Mouse (Mus musculus): Measurements from ENCODE around the gene Adgrg3. TPM values are rescaled to one million over a fixed set of nuclear protein-coding genes. Genes with fewer than 3 reads are reported as not detected.

The Adgrg3 gene
- polyA plus RNA-seq, 1 experiment, result 19.4 TPM

DNA sequence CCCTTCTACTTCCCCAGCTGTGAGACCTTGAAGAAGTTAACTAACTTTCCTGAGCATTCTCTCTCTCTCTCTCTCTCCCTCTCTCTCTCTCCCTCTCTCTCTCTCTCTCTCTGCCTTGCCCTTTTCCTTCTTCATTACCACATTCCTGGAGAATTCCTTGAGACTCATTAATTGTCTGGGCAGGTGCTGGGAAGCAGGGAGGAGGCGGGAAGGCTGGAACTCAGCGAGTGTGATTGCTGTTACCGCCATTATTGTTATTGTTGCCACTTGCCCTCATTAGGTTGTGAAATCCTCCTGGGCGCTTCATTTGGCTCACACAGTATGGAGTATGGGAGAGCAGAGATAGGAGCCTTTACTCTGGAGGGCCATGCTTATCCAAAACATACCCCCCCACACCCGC, 34.3 kb upstream of the Adgrg3 start:
- H3K27me3 ChIP-seq (ENCODE audit: control insufficient read depth, insufficient read depth, insufficient read length), result no peaks in the 10 kb centered on the region
- H3K36me3 ChIP-seq (ENCODE audit: control insufficient read depth, insufficient read depth), result no peaks in the 10 kb centered on the region
- H3K79me2 ChIP-seq (ENCODE audit: control insufficient read depth, insufficient read depth), result no peaks in the 10 kb centered on the region
- H3K4me3 ChIP-seq (ENCODE audit: insufficient read depth, poor library complexity, severe bottlenecking), result no peak overlapping the region
- H3ac ChIP-seq (ENCODE audit: control insufficient read depth, insufficient read length, low read depth), result no peak overlapping the region
- no peak for TF ChIP-seq USF1 (IDR thresholded peaks at IDR 0.05; ENCODE audit: low read depth)
- peak; percentile 7 for TF ChIP-seq CEBPB (IDR thresholded peaks at IDR 0.05; ENCODE audit: low read depth)
- no peaks in the 10 kb centered on the region for H3K79me3 ChIP-seq (ENCODE audit: low read depth)

DNA sequence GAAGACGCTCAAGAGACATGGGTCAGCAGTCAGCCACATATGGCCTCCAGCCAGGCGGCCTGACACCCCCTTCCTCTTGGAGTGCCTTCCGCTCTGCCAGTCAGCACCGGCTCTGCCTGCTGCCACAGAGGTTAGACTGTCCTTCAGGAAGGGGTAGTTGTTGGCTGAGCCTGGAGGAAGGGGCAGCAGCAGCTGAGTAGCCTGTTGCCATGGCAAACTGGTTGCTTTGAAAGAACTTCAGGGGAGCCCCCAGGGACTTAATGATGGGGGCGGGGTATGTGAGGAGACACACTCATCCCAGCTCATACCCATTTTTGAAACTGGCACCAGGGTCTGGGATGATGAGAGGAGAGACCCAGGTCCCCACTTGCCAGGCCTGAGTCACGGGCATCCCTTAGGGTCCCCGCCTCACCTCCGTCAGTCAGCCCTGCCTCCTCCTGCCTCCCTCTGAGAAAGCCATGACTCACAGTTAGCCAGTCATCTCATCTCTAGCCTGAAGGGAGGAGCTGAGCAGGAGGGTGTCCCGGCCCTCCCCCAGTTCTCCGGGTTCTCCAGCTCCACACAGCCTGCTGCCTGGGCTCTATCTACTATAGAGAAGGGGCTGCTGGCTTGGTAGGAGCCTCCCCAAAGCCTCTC, 33.5 kb upstream of the Adgrg3 start:
- H3K4me3 ChIP-seq (ENCODE audit: insufficient read depth, poor library complexity, severe bottlenecking), result peak overlapping the region; percentile 21
- H3ac ChIP-seq (ENCODE audit: control insufficient read depth, insufficient read length, low read depth), result peak overlapping the region; percentile 20
- no peaks in the 10 kb centered on the region for H3K79me3 ChIP-seq (ENCODE audit: low read depth)
- no peaks in the 10 kb centered on the region for H3K27me3 ChIP-seq (ENCODE audit: control insufficient read depth, insufficient read depth, insufficient read length)
- TF ChIP-seq MAX (IDR thresholded peaks at IDR 0.05), result no peak
- no peak for TF ChIP-seq FOSL1 (IDR thresholded peaks at IDR 0.05; ENCODE audit: insufficient read depth, low read length, poor library complexity, severe bottlenecking)
- no peak for TF ChIP-seq CTCF (IDR thresholded peaks at IDR 0.05; ENCODE audit: control insufficient read depth, insufficient read depth, insufficient read length)
- TF ChIP-seq MYOD1 (IDR thresholded peaks at IDR 0.05; ENCODE audit: control insufficient read depth, insufficient read length, low read depth), result no peak
- TF ChIP-seq USF1 (IDR thresholded peaks at IDR 0.05; ENCODE audit: low read depth), result no peak
- no peak for TF ChIP-seq MYOG (IDR thresholded peaks at IDR 0.05; ENCODE audit: control insufficient read depth, extremely low read depth, insufficient read length)
- no peak for TF ChIP-seq CEBPB (IDR thresholded peaks at IDR 0.05; ENCODE audit: low read depth)
- H3K79me2 ChIP-seq (ENCODE audit: control insufficient read depth, insufficient read depth), result no peaks in the 10 kb centered on the region
- H3K36me3 ChIP-seq (ENCODE audit: control insufficient read depth, insufficient read depth), result no peaks in the 10 kb centered on the region

DNA sequence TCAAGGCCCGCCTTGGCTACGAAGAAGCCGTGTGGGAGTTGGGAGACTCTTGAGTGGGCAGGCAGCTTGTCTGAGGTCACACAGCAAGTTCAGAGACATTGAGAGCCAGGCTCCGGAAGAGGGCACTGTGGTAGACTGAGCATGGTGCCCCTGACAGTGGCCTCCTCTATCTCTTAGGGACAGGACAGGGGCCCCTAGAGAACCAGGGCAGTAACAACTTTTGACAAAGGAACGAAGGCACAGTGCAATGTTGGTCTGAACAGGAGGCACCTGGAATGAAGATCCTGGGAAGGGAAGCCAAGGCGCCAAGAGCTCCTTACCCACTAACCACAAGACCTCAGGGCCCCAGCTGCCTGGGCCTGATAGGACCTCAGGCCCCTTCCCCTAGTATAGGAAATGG, 32.5 kb upstream of the Adgrg3 start:
- Histone ChIP-seq H3K79me3 (ENCODE audit: low read depth) (no peaks in the 10 kb centered on the region), H3K36me3 (ENCODE audit: control insufficient read depth, insufficient read depth) (no peaks in the 10 kb centered on the region), H3K4me3 (ENCODE audit: insufficient read depth, poor library complexity, severe bottlenecking) (no peak overlapping the region), H3ac (ENCODE audit: control insufficient read depth, insufficient read length, low read depth) (no peak overlapping the region), H3K79me2 (ENCODE audit: control insufficient read depth, insufficient read depth) (no peaks in the 10 kb centered on the region), H3K27me3 (ENCODE audit: control insufficient read depth, insufficient read depth, insufficient read length) (no peaks in the 10 kb centered on the region)
- TF ChIP-seq USF1 (IDR thresholded peaks at IDR 0.05; ENCODE audit: low read depth) (no peak), FOSL1 (IDR thresholded peaks at IDR 0.05; ENCODE audit: insufficient read depth, low read length, poor library complexity, severe bottlenecking) (no peak), MAX (IDR thresholded peaks at IDR 0.05) (no peak), MYOG (IDR thresholded peaks at IDR 0.05; ENCODE audit: control insufficient read depth, extremely low read depth, insufficient read length) (no peak), CEBPB (IDR thresholded peaks at IDR 0.05; ENCODE audit: low read depth) (no peak), CTCF (IDR thresholded peaks at IDR 0.05; ENCODE audit: control insufficient read depth, insufficient read depth, insufficient read length) (no peak), MYOD1 (IDR thresholded peaks at IDR 0.05; ENCODE audit: control insufficient read depth, insufficient read length, low read depth) (no peak)

DNA sequence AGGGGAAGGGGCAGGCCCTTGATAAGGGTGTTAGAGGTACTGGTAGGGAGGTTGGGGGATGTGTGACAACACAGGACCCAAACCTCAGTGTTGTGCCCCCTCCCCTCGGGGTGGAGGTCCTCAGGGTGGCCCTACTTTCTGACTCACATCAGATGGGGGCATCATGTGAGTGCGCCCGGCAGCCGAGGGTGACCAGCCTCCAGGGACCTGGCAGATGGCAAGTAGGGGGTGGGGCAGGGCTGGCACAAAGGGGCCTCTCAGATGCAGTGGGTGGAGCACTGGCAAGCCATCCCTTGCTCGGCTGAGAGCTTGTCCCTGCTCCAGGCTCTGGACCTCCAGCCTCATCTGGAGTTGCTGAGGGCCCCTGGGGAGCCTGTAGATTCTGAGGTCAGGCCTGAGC, 30.8 kb upstream of the Adgrg3 start:
- Histone ChIP-seq H3K27me3 (ENCODE audit: control insufficient read depth, insufficient read depth, insufficient read length) (no peaks in the 10 kb centered on the region), H3K36me3 (ENCODE audit: control insufficient read depth, insufficient read depth) (no peaks in the 10 kb centered on the region), H3K4me3 (ENCODE audit: insufficient read depth, poor library complexity, severe bottlenecking) (no peak overlapping the region), H3K79me2 (ENCODE audit: control insufficient read depth, insufficient read depth) (no peaks in the 10 kb centered on the region), H3ac (ENCODE audit: control insufficient read depth, insufficient read length, low read depth) (no peak overlapping the region), H3K79me3 (ENCODE audit: low read depth) (no peaks in the 10 kb centered on the region)
- TF ChIP-seq MYOD1 (IDR thresholded peaks at IDR 0.05; ENCODE audit: control insufficient read depth, insufficient read length, low read depth) (peak; percentile 5), MAX (IDR thresholded peaks at IDR 0.05) (no peak)

DNA sequence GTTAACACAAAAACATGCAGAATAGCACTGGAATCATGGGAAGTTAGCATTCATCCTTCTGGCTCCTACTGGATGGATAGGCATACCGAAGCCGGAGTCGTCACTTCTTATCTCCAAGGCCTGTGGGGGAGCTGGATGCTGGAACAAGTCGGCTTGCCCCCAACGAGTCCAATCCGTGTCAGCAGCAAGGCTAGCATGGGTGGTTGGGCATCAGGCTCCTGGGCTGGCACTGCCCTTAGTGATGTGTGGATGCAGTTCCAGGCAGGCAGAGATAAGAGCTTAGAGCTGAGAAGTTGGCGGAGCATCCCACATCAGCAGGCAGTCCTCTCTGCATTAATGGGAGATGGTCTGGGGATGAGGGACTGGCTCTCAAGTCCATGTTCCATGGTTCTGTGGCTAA, 29.9 kb upstream of the Adgrg3 start:
- H3ac ChIP-seq (ENCODE audit: control insufficient read depth, insufficient read length, low read depth), result no peak overlapping the region
- no peak overlapping the region for H3K4me3 ChIP-seq (ENCODE audit: insufficient read depth, poor library complexity, severe bottlenecking)
- H3K79me3 ChIP-seq (ENCODE audit: low read depth), result no peaks in the 10 kb centered on the region
- no peaks in the 10 kb centered on the region for H3K36me3 ChIP-seq (ENCODE audit: control insufficient read depth, insufficient read depth)
- H3K79me2 ChIP-seq (ENCODE audit: control insufficient read depth, insufficient read depth), result no peaks in the 10 kb centered on the region
- no peaks in the 10 kb centered on the region for H3K27me3 ChIP-seq (ENCODE audit: control insufficient read depth, insufficient read depth, insufficient read length)
- TF ChIP-seq USF1 (IDR thresholded peaks at IDR 0.05; ENCODE audit: low read depth) (no peak), CTCF (IDR thresholded peaks at IDR 0.05; ENCODE audit: control insufficient read depth, insufficient read depth, insufficient read length) (no peak), MYOD1 (IDR thresholded peaks at IDR 0.05; ENCODE audit: control insufficient read depth, insufficient read length, low read depth) (no peak), MYOG (IDR thresholded peaks at IDR 0.05; ENCODE audit: control insufficient read depth, extremely low read depth, insufficient read length) (no peak), CEBPB (IDR thresholded peaks at IDR 0.05; ENCODE audit: low read depth) (no peak)

DNA sequence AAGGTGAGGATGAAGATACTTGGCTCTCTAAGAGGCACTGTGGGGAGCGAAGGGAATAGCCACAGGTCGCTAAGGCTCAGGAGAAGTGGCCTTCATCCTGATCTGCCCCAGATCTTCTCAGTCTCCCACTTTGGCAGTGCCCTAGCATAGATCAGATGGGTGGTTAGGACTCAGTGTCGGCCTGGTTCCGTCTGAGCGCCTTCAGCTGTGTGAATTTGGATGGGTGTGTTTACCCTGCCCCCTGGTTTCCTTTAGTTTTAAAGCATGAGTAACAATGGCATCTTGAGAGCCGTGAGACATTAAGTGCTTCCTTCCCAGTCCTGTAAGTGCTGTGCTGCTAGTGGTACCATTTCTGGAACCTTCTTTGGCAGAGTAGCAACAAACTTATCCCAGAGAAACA, 28.9 kb upstream of the Adgrg3 start:
- TF ChIP-seq CTCF (IDR thresholded peaks at IDR 0.05; ENCODE audit: control insufficient read depth, insufficient read depth, insufficient read length), result no peak
- no peak for TF ChIP-seq CEBPB (IDR thresholded peaks at IDR 0.05; ENCODE audit: low read depth)
- no peak for TF ChIP-seq MYOD1 (IDR thresholded peaks at IDR 0.05; ENCODE audit: control insufficient read depth, insufficient read length, low read depth)
- TF ChIP-seq USF1 (IDR thresholded peaks at IDR 0.05; ENCODE audit: low read depth), result no peak
- no peak for TF ChIP-seq MYOG (IDR thresholded peaks at IDR 0.05; ENCODE audit: control insufficient read depth, extremely low read depth, insufficient read length)
- TF ChIP-seq FOSL1 (IDR thresholded peaks at IDR 0.05; ENCODE audit: insufficient read depth, low read length, poor library complexity, severe bottlenecking), result no peak
- TF ChIP-seq MAX (IDR thresholded peaks at IDR 0.05), result no peak
- H3K79me3 ChIP-seq (ENCODE audit: low read depth), result no peaks in the 10 kb centered on the region
- no peaks in the 10 kb centered on the region for H3K36me3 ChIP-seq (ENCODE audit: control insufficient read depth, insufficient read depth)
- H3K79me2 ChIP-seq (ENCODE audit: control insufficient read depth, insufficient read depth), result no peaks in the 10 kb centered on the region
- H3K27me3 ChIP-seq (ENCODE audit: control insufficient read depth, insufficient read depth, insufficient read length), result no peaks in the 10 kb centered on the region
- no peak overlapping the region for H3ac ChIP-seq (ENCODE audit: control insufficient read depth, insufficient read length, low read depth)
- H3K4me3 ChIP-seq (ENCODE audit: insufficient read depth, poor library complexity, severe bottlenecking), result no peak overlapping the region
